Mouse (Mus musculus) CH12.LX (cell line): Measurements from ENCODE around the gene Mgat5b. TPM values are rescaled to one million over a fixed set of nuclear protein-coding genes. Genes with fewer than 3 reads are reported as not detected.

Experiments
- DNase-seq: peaks from one replicate; pipeline ENCODE4 v3.0.0-alpha.2; 2013; ENCODE audit errors: extremely low read depth
- H3K27ac ChIP-seq: 2 replicates; pipeline ENCODE4 v1.5.1; 2012; ENCODE audit warnings: low read depth, mild to moderate bottlenecking, control low read depth, moderate library complexity; ENCODE audit not compliant: insufficient read depth
- H3K27me3 ChIP-seq: replicated peaks from 2 replicates; pipeline ENCODE3; 2012; ENCODE audit warnings: inconsistent platforms
- H3K36me3 ChIP-seq, 2 experiments: replicated peaks in 1 of 2; 2 replicates each; pipeline versions ENCODE3 to v1.6.1; 2012; ENCODE audit warnings: inconsistent platforms in 1 of 2, low read length in 1 of 2, mild to moderate bottlenecking in 1 of 2, mixed read lengths in 1 of 2, moderate library complexity in 1 of 2; ENCODE audit not compliant: control insufficient read depth in 1 of 2, insufficient read depth in 1 of 2
- H3K4me1 ChIP-seq, 2 experiments: 2 replicates each; pipeline ENCODE4 v1.6.1; 2012; ENCODE audit warnings: inconsistent platforms in 1 of 2, moderate library complexity in 1 of 2; ENCODE audit not compliant: insufficient read depth in 2 of 2, control insufficient read depth in 1 of 2
- H3K4me2 ChIP-seq: 2 replicates; pipeline ENCODE4 v1.6.1; 2012; ENCODE audit warnings: low read depth, mild to moderate bottlenecking, control low read depth; ENCODE audit not compliant: poor library complexity, insufficient read depth, severe bottlenecking
- H3K4me3 ChIP-seq, 3 experiments: fragments of 150-350 bp in 1 of 3; sonication (generic) in 1 of 3; replicated peaks in 1 of 3; 2 replicates each; pipeline versions ENCODE3 to v1.5.1; 2011 to 2012; ENCODE audit warnings: low read depth in 2 of 3, low read length in 2 of 3, mild to moderate bottlenecking in 2 of 3, moderate library complexity in 2 of 3, control low read depth in 1 of 3, improper control_type of control experiment in 1 of 3, inconsistent platforms in 1 of 3, mixed read lengths in 1 of 3; ENCODE audit not compliant: poor library complexity in 1 of 3
- H3K79me2 ChIP-seq: replicated peaks from 2 replicates; pipeline ENCODE4 v1.6.1; 2012; ENCODE audit warnings: mild to moderate bottlenecking, moderate library complexity; ENCODE audit not compliant: control insufficient read depth, poor library complexity, insufficient read depth, severe bottlenecking; ENCODE audit errors: extremely low read depth
- H3K9ac ChIP-seq: 2 replicates; pipeline ENCODE4 v1.6.1; 2012; ENCODE audit warnings: low read depth, mild to moderate bottlenecking, control low read depth, moderate library complexity; ENCODE audit not compliant: insufficient read depth
- H3K9me3 ChIP-seq: replicated peaks from 2 replicates; pipeline ENCODE3; 2012; ENCODE audit warnings: low read length, inconsistent platforms, mixed read lengths
- BHLHE40 ChIP-seq: IDR thresholded peaks from 2 replicates; pipeline ENCODE4 v1.6.1; 2011; ENCODE audit warnings: mild to moderate bottlenecking, low read depth, low read length, improper control_type of control experiment
- CTCF ChIP-seq, 2 experiments: IDR thresholded peaks in 1 of 2; conservative IDR thresholded peaks in 1 of 2; 2 replicates each; pipeline ENCODE4 v1.5.1; 2011 to 2012; ENCODE audit warnings: low read depth in 2 of 2, low read length in 2 of 2, improper control_type of control experiment in 1 of 2, inconsistent platforms in 1 of 2, mild to moderate bottlenecking in 1 of 2, moderate library complexity in 1 of 2
- E2F4 ChIP-seq: IDR thresholded peaks from 2 replicates; pipeline ENCODE4 v1.6.1; 2011; ENCODE audit warnings: low read depth, low read length, improper control_type of control experiment; ENCODE audit not compliant: insufficient replicate concordance
- EP300 ChIP-seq: IDR thresholded peaks from 2 replicates; pipeline ENCODE4 v1.6.1; 2011; ENCODE audit warnings: low read length, improper control_type of control experiment
- JUN ChIP-seq: IDR thresholded peaks from 2 replicates; pipeline ENCODE4 v1.6.1; 2011; ENCODE audit warnings: low read depth, mild to moderate bottlenecking, low read length, improper control_type of control experiment, moderate library complexity; ENCODE audit not compliant: insufficient read depth
- KAT2A ChIP-seq: IDR thresholded peaks from 2 replicates; pipeline ENCODE4 v1.6.1; 2012; ENCODE audit warnings: low read length, improper control_type of control experiment, inconsistent platforms; ENCODE audit not compliant: insufficient replicate concordance
- MAFK ChIP-seq: IDR thresholded peaks from 2 replicates; pipeline ENCODE4 v1.6.1; 2011; ENCODE audit warnings: low read length, improper control_type of control experiment; ENCODE audit not compliant: insufficient replicate concordance
- MXI1 ChIP-seq: IDR thresholded peaks from 2 replicates; pipeline ENCODE4 v1.6.1; 2011; ENCODE audit warnings: mild to moderate bottlenecking, low read depth, low read length, improper control_type of control experiment
- NRF1 ChIP-seq: IDR thresholded peaks from 2 replicates; pipeline ENCODE4 v1.6.1; 2014; ENCODE audit warnings: low read depth, mild to moderate bottlenecking, inconsistent platforms, low read length, improper control_type of control experiment, moderate library complexity
- PAX5 ChIP-seq: IDR thresholded peaks from 2 replicates; pipeline ENCODE4 v1.6.1; 2012; ENCODE audit warnings: low read length, inconsistent platforms, mixed read lengths
- POLR2A ChIP-seq: IDR thresholded peaks from 2 replicates; pipeline ENCODE4 v1.6.1; 2011; ENCODE audit warnings: low read depth, mild to moderate bottlenecking, improper control_type of control experiment, low read length
- POLR2AphosphoS2 ChIP-seq: IDR thresholded peaks from 2 replicates; pipeline ENCODE4 v1.6.1; 2011; ENCODE audit warnings: low read depth, low read length, improper control_type of control experiment
- RAD21 ChIP-seq: IDR thresholded peaks from 2 replicates; pipeline ENCODE4 v1.6.1; 2011; ENCODE audit warnings: low read depth, mild to moderate bottlenecking, low read length, improper control_type of control experiment, moderate library complexity
- RCOR1 ChIP-seq: conservative IDR thresholded peaks from 2 replicates; pipeline ENCODE4 v1.6.1; 2012; ENCODE audit warnings: low read depth, mild to moderate bottlenecking, inconsistent platforms, low read length, improper control_type of control experiment
- SMC3 ChIP-seq: IDR thresholded peaks from 2 replicates; pipeline ENCODE4 v1.6.1; 2011; ENCODE audit warnings: low read depth, low read length, improper control_type of control experiment
- TBP ChIP-seq: conservative IDR thresholded peaks from 2 replicates; pipeline ENCODE4 v1.6.1; 2011; ENCODE audit warnings: low read depth, low read length, improper control_type of control experiment
- USF1 ChIP-seq: IDR thresholded peaks from 2 replicates; pipeline ENCODE4 v1.6.1; 2014; ENCODE audit warnings: low read depth, mild to moderate bottlenecking, inconsistent platforms, low read length, improper control_type of control experiment
- USF2 ChIP-seq: conservative IDR thresholded peaks from 2 replicates; pipeline ENCODE4 v1.6.1; 2011; ENCODE audit warnings: low read depth, low read length, improper control_type of control experiment
- ZC3H11A ChIP-seq: IDR thresholded peaks from 2 replicates; pipeline ENCODE4 v1.6.1; 2012; ENCODE audit warnings: low read depth, mild to moderate bottlenecking, inconsistent platforms, low read length, improper control_type of control experiment
- ZKSCAN1 ChIP-seq: IDR thresholded peaks from 2 replicates; pipeline ENCODE4 v1.6.1; 2012; ENCODE audit warnings: low read depth, inconsistent platforms, low read length, improper control_type of control experiment, borderline replicate concordance
- dilution Hi-C: fragments of 300-500 bp; cut with MboI; formaldehyde crosslinking; loops from 2 replicates; pipeline ENCODE4 v1.14.3; 2020; ENCODE audit warnings: low sequenced_read_pairs; ENCODE audit not compliant: extremely low pct_unique_long_range_greater_than_20kb, extremely low pct_ligation_motif_present
- in situ Hi-C: fragments of 300-500 bp; cut with MboI; formaldehyde crosslinking; loops from 3 replicates; pipeline ENCODE4 v1.14.3; 2019; ENCODE audit warnings: low sequenced_read_pairs, low pct_ligation_motif_present, low pct_unique_long_range_greater_than_20kb, mixed read lengths
- polyA plus RNA-seq: library from polyadenylated mRNA; unstranded; fragments of >175 nt; gene quantifications from 2 replicates; pipeline ENCODE4 v1.2.1, GENCODE M21; 2012; ENCODE audit warnings: low read depth; ENCODE audit not compliant: insufficient read length
- total RNA-seq, 2 experiments: library from RNA; depleted of rRNA; stranded (reverse); fragments of 300-350 nt in 1 of 2; fragments of >200 nt in 1 of 2; gene quantifications; 2 replicates each; pipeline ENCODE4 v1.2.3; 2012 to 2014

Gene Mgat5b
- total and polyA plus RNA-seq, 3 experiments: not detected

- Histone ChIP-seq H3K79me2 (no peaks in the 10 kb centered on the region), H3K27ac (no peak overlapping the region), H3K4me3 (no peak overlapping the region), H3K4me1 (peaks cover 10 to 38% of the 10 kb centered on the region in 2 experiments), H3K36me3 (no peaks in the 10 kb centered on the region), H3K9me3 (peaks cover 16% of the 10 kb centered on the region), H3K27me3 (peaks cover 77% of the 10 kb centered on the region), H3K4me2 (no peak overlapping the region), H3K9ac (no peak overlapping the region)
- dilution Hi-C loops: no loop called here
- no peak for DNase-seq
- in situ Hi-C loops: no loop called here
- TF ChIP-seq USF2: no peak
- TF ChIP-seq MAFK: no peak
- TF ChIP-seq USF1: no peak
- TF ChIP-seq POLR2A: no peak
- no peak for TF ChIP-seq JUN
- TF ChIP-seq POLR2AphosphoS2: no peak
- no peak for TF ChIP-seq NRF1
- no peak for TF ChIP-seq BHLHE40
- TF ChIP-seq E2F4: no peak
- no peak for TF ChIP-seq EP300
Measured at GRCm38 (mm10) chr11:116996976-116997375, 78.3 kb downstream of the Mgat5b start.

- peak; percentile 41 for TF ChIP-seq SMC3
- no peak for TF ChIP-seq MXI1
- TF ChIP-seq PAX5: no peak
- peak; percentile 15 for TF ChIP-seq RAD21
- TF ChIP-seq ZKSCAN1: no peak
- no peak for TF ChIP-seq KAT2A
- no peak for TF ChIP-seq ZC3H11A
- peak; percentile 42 to 51; a peak in 3 of 4 replicates for TF ChIP-seq CTCF (conservative IDR thresholded peaks at IDR 0.05 in 1 of 2, IDR thresholded peaks at IDR 0.05 in 1 of 2; ENCODE audit: low read depth in 2 of 2, low read length in 2 of 2)
- no peak for TF ChIP-seq RCOR1
- no peak for TF ChIP-seq TBP
- dilution Hi-C loops: no loop called here
- H3K4me2 ChIP-seq: no peak overlapping the region
- H3K27ac ChIP-seq: no peak overlapping the region
- peaks cover 5 to 37% of the 10 kb centered on the region in 2 experiments for H3K4me1 ChIP-seq
- H3K9me3 ChIP-seq: peaks cover 9% of the 10 kb centered on the region
- no peak overlapping the region for H3K4me3 ChIP-seq
- in situ Hi-C loops: no loop called here
- DNase-seq: no peak
- H3K79me2 ChIP-seq: no peaks in the 10 kb centered on the region
- peaks cover 71% of the 10 kb centered on the region for H3K27me3 ChIP-seq
- no peaks in the 10 kb centered on the region for H3K36me3 ChIP-seq
- no peak overlapping the region for H3K9ac ChIP-seq
Measured at GRCm38 (mm10) chr11:116998935-116999334, 80.3 kb downstream of the Mgat5b start.
